Mouse (Mus musculus): ENCODE data around the gene Gm45521. TPM values are rescaled to one million over a fixed set of nuclear protein-coding genes. Genes with fewer than 3 reads are reported as not detected.

Gene Gm45521
- total RNA-seq, 2 experiments from 2014 or later = not detected

DNA sequence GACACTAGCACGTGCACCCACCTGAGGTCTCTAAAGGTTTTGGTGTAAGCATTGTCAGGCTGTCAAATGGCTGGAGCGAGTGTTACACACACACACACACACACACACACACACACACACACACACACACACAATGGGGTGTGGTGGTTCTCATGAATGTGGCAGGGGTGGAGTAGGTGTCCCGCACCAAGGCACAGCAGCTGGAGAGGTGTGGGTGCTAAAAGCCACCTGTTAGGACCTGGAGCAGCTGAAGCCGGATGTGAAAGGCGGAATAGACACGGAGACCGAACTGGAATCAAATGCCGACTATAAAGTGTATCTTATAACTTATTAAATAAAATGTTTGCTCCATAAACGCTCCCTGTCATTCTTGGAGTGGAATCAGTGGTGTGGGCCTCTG lies 5.9 kb upstream of the Gm45521 start:
- ATAC-seq (replicated peaks; ENCODE audit: poor library complexity, severe bottlenecking) = no peak

DNA sequence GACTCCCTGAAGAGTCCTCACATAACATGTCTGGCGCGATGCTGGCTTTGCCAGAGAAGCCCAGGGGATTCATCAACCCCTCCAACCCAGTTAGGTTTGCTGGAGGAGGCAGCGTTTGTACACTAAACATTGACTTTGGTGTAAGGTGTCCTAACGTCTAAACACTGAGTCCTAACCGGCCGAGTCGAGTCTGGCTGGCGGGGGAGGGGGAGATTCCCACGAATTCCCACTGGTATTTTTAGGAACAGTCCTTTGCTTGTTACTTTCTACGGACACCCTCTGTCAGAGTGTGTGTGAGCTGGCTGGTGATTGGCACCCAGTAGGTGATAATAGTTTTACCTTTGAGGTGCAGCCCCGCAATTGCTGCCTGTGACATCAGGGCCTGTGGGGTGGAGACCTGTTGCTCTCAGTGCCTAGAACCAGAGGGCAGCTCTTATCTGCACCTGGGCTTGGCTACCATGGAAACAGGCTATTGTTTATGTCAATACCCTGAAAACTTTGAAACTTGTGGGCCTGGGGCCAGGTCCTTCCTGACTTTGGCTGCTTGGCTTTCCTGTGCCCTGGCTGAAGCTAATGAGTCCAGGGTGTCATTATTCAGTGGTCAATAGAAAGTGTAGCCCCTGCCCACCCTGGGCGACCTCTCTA lies 4.4 kb upstream of the Gm45521 start:
- ATAC-seq (replicated peaks; ENCODE audit: poor library complexity, severe bottlenecking) = no peak

DNA sequence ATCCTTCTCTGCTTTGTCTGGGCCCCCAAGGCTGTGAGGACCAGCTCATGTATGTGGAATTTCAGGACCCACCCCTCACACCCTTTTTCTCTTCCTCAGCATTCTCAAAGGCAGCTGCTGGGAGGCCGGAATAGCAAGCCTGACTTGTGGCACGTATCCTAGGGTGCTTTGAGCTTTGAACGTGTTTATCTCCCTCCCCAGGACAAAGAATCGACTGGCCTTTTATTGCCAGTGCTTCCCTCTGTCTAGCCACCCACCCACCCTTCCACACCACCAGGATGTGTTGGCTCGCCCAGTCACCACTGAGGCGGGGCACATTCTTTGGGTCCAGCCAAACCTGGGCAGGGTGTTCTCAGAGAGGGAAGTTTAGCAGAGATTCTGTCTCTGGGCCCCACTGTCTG lies 3.0 kb upstream of the Gm45521 start:
- ATAC-seq (replicated peaks; ENCODE audit: poor library complexity, severe bottlenecking) = 0 out of 2 replicates have a peak, but pooled peaks have one; percentile 11

DNA sequence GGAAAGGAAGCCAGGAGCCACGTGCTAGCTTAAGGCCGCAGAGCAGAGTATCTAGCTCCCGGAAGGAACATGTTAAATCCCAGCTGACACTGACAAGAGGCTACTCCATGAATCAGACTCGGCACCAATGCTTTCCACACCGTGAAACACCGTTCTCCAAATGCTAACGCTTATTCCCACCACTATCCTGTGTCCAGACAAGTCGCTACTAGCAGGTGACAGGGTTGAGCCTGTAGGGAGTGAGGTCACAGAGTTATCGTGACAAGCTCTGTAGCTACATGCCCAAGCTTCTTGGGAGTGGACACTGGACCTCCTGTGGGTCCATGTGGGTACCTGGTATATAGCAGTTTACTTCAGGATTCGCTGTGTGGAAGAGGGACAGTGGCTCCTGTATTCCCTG lies 661 bp upstream of the Gm45521 start:
- ATAC-seq (replicated peaks; ENCODE audit: poor library complexity, severe bottlenecking) = no peak

DNA sequence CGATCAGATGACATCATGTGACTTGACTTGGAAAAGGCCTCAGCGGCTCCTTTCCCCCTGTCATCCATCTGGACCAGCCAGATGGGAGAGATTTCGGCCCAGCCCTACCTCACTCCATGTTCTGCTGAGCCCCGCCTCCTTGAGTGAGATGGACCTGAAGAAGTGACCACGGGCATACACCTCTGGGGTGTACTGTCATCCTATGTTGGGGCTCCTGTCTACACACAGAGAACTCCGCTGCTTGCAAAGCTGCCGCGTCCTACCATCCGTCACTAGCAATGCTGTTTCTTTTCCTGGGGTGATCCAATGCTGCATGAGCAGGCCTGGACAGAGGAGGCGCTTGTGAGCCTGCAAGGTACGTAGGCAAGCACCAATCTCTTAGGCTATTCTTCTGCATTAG lies 3.5 kb downstream of the Gm45521 start:
- peak; percentile 38; the same call in 1 of the 2 replicates for ATAC-seq (replicated peaks; ENCODE audit: poor library complexity, severe bottlenecking)

DNA sequence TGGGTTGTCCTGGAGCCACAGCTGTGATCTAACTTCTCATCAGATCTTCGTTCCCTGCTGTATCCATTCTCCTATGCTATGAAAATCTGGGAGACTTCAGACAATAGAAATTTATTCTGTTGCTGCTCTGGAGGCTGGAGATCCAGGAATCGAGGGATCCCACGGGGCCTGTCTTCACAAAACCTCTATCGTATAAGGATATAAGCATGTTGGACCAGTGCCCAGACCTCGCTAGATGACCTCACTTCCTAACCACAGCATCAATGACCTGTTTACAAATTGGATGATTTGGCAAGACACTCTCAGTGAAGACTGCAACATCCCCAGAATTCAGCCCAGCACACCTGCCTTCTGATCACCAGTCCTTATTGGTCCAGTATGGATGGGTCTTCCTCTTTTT lies 4.6 kb downstream of the Gm45521 start:
- ATAC-seq (replicated peaks; ENCODE audit: poor library complexity, severe bottlenecking) = peak; percentile 15; the same call in 1 of the 2 replicates

DNA sequence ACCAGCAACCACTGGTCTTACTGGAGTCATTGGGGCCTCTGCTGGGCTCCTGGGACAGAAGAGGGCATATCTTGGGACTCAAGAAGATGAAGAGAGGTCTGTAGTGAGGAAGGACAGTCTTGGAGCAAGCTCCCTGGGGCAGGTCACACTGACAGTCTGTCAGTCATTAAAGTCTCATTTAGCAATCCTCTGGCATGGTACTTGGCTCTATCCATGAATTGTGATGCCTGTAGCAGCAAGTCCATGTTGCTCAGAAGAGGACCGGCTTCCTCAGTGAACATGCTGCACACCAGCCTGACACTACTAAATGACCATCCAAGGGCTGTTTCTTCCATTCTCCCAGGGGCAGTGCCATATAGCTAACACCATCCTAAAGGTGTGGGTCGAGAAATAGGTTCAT lies 5.5 kb downstream of the Gm45521 start:
- no peak for ATAC-seq (replicated peaks; ENCODE audit: poor library complexity, severe bottlenecking)

DNA sequence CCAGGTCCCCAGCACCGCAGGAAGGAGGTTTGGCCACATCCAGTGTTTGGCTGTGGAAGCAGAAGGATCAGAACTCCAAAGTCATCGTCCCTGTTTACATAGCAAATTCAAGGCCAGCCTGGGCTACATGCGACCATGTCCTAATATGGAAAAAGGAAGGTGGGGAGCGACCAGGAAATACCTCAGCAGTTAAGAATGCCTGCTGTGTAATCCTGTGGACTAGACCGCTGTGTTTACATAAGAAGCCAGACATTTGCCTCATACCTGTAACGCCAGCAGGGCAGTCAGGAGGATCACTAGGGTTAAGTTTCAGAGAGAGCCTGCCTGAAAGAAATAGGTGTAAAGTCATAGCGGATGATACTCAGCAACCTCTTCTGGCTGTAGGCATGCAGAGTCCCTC lies 6.1 kb downstream of the Gm45521 start:
- ATAC-seq (replicated peaks; ENCODE audit: poor library complexity, severe bottlenecking) = no peak

DNA sequence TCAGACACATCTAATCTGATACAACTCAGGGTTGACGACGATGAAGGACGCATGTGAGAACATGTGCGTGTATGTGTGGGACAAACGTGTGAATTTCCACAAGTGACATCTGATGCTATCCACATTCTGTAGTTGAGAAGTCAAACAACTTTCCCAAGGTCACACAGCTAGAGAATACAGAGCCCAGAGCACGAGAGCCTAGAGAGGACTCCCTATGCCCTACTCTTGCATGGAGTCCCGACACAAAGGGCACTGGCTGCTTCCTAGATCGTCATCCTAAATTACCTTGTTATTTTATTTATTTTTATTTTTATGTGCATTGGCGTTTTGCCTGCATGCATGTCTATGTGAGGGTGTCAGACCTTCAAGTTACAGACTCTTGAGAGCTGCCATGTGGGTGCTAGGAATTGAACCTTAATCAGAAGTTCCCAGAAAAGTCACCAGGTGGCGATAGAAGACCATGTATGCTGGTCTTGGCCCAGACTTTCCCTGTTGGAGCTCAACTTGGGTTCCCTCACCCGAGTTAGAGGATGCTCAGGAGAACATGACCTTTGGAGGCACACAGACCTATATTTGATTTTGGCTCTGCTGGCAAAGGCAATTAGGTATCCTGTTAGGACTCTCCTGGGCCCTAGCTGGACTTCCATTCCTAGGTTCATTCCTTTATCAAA lies 7.3 kb downstream of the Gm45521 start:
- peak; percentile 91 for ATAC-seq (replicated peaks; ENCODE audit: poor library complexity, severe bottlenecking)

DNA sequence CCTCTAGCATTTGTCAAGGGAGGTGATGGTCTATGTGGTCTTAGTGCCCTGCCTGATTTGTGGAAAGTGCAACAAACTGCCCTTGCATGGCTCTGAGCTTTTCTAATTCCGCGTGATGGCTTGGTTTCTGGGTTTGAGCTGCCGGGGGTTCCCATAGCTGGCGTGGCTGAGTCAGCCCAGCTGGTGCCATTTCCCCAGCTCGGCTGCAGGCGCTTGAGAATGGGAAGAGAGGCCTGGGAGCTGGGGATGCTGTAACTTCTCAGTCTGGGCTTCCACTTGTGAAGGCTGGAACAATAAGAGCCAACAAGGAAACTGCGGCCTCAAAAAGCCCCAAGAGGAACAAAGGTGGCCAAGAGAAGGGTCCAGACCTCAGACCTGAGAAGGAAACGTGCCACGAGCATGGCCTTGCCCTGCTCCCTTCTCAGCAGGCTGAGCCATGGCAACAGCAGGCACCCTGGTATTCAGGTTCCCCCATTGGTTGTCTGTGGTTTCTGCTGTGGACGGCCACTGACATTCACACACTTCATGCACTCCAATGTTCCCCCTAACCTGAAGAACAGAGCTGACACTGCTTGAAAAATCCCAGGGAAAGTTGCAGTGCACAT lies 14.9 kb downstream of the Gm45521 start:
- peak; percentile 64 for ATAC-seq (replicated peaks; ENCODE audit: poor library complexity, severe bottlenecking)

DNA sequence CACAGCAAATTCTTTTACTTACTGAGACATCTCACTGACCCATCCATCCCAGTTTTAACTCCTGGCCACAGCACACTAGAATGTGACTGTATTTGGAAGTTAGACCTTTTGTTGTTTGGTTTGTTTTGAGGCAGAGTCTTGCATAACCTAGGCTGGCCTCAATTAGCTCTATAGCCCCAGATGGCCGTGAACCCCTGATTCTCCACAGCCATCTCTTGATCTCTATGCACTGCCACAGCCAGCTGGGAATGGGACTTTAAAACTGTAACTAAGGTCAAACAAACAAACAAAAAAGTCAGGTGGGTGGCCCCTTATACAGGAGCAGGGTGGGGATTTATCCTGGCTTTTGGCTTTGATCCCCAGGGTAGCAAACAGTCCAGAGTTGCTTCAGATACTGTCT lies 17.6 kb downstream of the Gm45521 start:
- ATAC-seq (replicated peaks; ENCODE audit: poor library complexity, severe bottlenecking) = no peak

DNA sequence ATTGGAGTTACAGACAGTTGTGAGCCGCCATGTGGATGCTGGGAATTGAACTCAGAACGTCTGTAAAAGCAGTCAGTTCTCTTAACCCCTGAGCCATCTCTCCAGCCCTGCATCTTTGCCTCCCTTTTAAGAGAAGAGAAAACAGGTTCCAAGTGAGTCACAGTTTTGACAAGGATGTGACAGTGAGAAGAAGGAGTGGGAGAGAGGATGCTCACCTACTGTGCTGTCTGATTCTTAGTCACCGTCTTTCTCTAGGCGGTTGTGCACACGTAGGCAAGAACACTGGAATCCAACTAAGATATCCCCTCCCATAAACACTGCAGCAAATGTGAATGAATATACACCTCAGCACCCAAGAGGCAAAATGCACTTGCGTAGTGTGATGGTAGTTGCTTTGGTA lies 18.1 kb downstream of the Gm45521 start:
- ATAC-seq (replicated peaks; ENCODE audit: poor library complexity, severe bottlenecking) = no peak

DNA sequence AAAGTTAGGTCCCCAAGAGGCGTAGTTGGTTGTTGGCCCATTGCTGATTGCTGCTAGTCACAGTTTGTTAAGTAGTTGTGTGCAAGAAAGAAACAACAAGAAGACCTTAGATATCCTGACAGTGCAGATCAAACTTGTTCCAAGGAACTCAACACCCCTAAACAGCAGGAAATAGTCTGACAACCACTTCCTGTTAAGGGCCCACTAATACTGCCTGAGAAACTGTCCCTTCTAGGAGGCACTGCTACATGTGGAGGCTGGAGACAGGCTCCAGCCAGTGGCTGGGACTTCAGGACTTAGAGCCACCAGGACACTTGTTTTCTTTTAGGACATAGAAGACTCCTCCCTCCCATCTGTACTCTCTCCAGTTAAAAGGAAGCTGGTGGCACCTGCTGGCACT lies 20.4 kb downstream of the Gm45521 start:
- peak; percentile 54 for ATAC-seq (replicated peaks; ENCODE audit: poor library complexity, severe bottlenecking)

DNA sequence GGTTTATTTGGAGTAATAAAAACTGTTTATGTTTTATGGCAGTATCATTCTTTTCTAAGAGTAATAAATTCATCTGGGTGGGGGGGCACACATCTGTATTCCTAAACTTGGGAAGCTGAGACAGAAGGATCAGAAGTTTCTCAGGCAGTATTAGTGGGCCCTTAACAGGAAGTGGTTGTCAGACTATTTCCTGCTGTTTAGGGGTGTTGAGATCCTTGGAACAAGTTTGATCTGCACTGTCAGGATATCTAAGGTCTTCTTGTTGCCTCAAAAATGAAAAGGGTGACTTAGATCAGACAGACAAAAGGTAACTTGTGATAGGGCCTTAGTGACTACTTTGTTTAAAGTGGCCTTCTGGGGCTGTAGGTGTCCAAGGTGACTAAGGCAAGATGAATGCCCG lies 21.1 kb downstream of the Gm45521 start:
- no peak for ATAC-seq (replicated peaks; ENCODE audit: poor library complexity, severe bottlenecking)

DNA sequence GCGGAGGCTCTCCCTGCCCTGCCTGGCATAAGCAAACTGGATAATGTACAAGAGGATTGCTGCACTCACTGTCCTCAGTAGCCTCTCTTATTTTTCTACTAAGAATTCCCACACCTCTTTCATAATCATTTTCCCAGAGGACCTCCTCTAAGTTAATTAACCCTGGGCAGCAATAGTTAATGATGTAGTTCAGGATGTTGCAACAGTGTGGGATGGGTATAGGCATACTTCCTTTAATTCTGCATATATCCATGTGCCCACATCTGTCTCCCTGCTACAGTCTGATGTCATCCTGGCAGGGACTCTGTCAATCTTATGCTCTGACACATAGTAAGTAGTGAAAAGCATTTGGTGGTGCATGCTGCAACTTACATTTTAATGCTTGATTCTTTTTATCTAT lies 24.1 kb downstream of the Gm45521 start:
- peak; percentile 89 for ATAC-seq (replicated peaks; ENCODE audit: poor library complexity, severe bottlenecking)

DNA sequence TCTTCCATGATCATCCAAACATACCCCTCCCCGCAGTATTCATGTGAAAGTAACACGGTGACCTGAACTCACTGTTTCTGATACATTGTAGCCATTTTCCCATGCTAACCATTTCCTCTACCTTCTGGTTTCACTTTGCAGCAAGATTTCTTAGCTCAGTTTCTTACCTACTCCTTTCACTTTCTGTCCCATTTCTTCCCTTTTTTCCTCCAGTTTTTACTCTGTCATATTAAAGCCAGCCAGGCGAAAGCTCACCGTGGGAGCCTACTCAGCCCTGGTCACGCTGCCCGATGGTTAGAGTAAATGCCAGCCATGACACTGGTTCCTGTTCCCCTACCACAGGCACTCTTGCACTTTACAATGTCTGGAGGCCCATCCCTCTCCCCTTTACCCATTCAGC lies 29.8 kb downstream of the Gm45521 start:
- peak; percentile 77 for ATAC-seq (replicated peaks; ENCODE audit: poor library complexity, severe bottlenecking)

DNA sequence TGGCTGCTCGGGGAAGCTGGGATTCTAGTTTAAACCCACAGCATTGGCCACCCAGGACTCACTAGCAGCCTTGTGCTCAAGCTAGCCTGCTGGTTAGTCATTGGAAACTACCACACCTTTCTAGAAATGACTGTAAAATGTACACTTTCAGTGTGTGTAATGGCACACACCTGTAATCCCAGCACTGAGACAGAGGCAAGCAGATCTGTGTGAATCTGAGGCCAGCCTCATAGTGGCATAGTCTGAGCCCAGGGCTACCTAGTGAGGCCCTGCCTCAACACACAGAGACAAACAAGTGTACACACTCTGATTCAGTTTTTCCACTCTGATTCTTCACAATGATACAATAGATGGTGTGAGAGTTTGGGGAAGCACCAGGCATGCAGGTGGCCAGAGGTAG lies 32.3 kb downstream of the Gm45521 start:
- no peak for ATAC-seq (replicated peaks; ENCODE audit: poor library complexity, severe bottlenecking)

DNA sequence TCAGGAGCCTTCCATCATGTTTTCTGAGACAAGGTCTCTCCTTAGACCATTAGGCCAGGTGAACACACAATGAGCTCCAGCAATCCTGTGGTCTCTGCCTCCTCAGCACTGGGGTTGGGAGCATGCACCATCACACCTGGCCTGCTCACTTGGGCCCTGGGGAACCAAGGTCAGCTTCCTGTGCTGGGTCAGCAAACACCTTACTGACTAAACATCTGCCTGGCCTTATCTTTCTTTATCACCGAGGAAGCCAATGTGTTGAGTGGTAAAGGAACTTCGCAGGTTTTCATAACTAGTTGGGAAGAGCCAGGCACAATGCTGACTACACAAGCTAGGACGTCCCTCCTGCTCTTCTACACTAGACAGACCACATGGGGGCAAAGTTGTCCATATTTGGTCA lies 32.9 kb downstream of the Gm45521 start:
- ATAC-seq (replicated peaks; ENCODE audit: poor library complexity, severe bottlenecking) = no peak

DNA sequence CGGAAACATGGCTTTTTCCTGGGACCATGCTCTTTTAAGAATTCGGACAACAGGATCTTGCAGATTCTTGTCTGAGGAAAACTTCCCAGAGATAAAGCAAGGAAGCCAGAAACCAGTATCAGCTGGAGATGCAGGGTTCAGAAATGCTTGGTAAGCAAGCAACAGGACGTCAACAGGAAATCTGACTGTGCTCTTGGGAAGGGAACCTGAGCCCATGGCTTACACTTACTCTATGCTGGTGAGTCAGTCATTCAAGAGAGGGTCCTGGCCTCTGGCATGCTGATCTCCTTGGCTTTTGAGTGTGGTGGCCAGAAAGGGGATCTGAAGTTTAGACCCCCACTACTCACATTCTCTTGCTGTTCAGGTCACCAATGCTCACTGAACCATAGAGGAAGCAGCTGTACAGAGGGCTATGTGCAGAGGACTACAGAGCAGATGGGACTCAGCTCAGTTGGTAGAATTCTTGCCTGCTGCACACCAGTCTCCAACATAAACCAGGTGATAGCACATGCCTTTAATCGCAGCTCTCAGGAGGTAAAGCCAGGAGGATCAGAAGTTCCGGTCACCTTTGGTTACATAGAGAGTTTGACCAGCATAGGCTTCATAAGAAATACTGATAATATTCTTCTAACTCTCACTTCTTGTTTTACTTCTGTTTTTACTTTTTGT lies 34.2 kb downstream of the Gm45521 start:
- peak; percentile 8 for ATAC-seq (replicated peaks; ENCODE audit: poor library complexity, severe bottlenecking)

DNA sequence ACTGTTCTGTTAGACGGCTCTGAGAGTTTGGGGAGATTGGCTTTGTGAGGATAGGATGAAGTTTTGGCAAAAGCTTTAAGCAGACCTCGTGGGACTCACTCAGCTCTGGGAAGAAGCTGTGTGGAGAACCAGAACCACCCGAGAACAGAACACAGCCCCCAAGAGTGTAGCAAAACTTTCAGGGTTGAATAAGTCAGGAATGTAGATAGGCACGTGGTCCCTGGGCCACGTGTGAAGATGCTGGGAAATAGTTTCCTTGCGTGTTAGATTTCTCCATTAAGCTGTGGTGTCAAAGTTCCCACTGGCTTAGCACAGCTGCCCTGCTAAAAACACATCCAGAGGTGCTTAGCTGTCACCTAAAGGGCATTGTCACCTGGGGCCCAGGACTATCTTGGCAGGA lies 35.1 kb downstream of the Gm45521 start:
- no peak for ATAC-seq (replicated peaks; ENCODE audit: poor library complexity, severe bottlenecking)

DNA sequence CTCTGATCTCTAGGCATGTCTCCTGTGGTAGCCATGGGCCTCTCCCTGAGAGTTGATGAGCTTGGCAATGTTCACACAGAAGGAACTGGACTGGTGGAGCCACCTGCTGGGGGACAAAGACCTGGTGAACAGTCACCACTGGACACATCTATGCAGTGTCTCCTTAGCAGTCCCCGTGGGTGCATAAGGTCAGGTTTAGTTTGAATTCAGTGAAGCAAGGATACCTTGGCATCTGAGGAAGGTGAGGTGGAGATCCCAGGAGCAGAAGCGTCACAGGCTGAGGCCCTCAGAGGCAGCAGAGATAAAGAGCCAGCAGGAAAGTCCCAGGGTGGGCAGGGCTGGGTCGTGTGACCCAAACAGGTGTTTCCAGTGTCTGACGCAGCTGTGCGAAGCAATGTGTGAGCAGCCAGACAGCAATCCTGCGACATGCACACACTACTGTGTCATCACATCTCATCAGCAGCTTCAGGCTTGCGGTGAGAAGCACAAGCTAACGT lies 37.2 kb downstream of the Gm45521 start, which contains the start of gene Dnase1l3:
Gene Dnase1l3 (minus strand): TSS at position 303 of the 497 bp plus-strand sequence.
- peak; percentile 39 for ATAC-seq (replicated peaks; ENCODE audit: poor library complexity, severe bottlenecking)

All from granulocyte monocyte progenitor cell, adult 5-6 weeks (primary cell).